Mouse (Mus musculus) ES-Bruce4 (cell line): ENCODE results near the gene Ccdc62.

Experiments used
- CTCF ChIP-seq: IDR thresholded peaks from one replicate; pipeline ENCODE4 v1.8.1; 2011; ENCODE audit warnings: low read depth, low read length
- EP300 ChIP-seq: IDR thresholded peaks from 2 replicates; pipeline ENCODE4 v1.6.1; 2011; ENCODE audit warnings: low read depth, low read length; ENCODE audit not compliant: insufficient read depth
- POLR2A ChIP-seq: IDR thresholded peaks from one replicate; pipeline ENCODE4 v1.8.1; 2011; ENCODE audit warnings: low read length; ENCODE audit not compliant: insufficient read depth

GRCm38 (mm10) chr5:124018651-124019050 is 88.2 kb downstream of the Ccdc62 start:
- TF ChIP-seq POLR2A (no peak), CTCF (no peak), EP300 (no peak)
